Mouse (Mus musculus) E14TG2a.4 (cell line): Measurements from ENCODE around the gene Acer3.

ENCODE experiments used
- CTCF ChIP-seq: conservative IDR thresholded peaks from 2 replicates; pipeline ENCODE4 v1.5.1; 2014; ENCODE audit warnings: low read length
- NANOG ChIP-seq: IDR thresholded peaks from 2 replicates; pipeline ENCODE4 v1.6.1; 2014; ENCODE audit warnings: borderline replicate concordance, low read length, mixed read lengths
- POU5F1 ChIP-seq: IDR thresholded peaks from 2 replicates; pipeline ENCODE4 v1.6.1; 2014; ENCODE audit warnings: low read length, borderline replicate concordance

GRCm38 (mm10) chr7:98309219-98310030 is 11.6 kb downstream of the Acer3 start:
- TF ChIP-seq CTCF, result no peak
- no peak for TF ChIP-seq NANOG
- TF ChIP-seq POU5F1, result no peak
